Mouse (Mus musculus): ENCODE data around the gene Olfr763.
"Not testable (repeated sequence)": the region's sequence is repeated elsewhere in the genome, so short reads cannot be mapped to it uniquely, and the experiment has no call there.

Gene Olfr763

GRCm38 (mm10) chr10:129039796-129040195 lies 29.2 kb downstream of the Olfr763 start, which contains the start of gene Olfr764-ps1:
Gene Olfr764-ps1, minus strand, starts transcription at chr10:129039896.
- no peak for DNase-seq (ENCODE audit: low read depth, low spot score)

GRCm38 (mm10) chr10:129049898-129050297 lies 39.3 kb downstream of the Olfr763 start, which contains the start of gene Olfr765:
Gene Olfr765, minus strand, starts transcription at chr10:129049998.
- DNase-seq (ENCODE audit: low read depth, low spot score) = not testable (repeated sequence)
